Mouse (Mus musculus): ENCODE measurements around the gene Mettl21c. TPM values are rescaled to one million over a fixed set of nuclear protein-coding genes. Genes with fewer than 3 reads are reported as not detected.

The Mettl21c gene
- polyA plus RNA-seq (2014; fragmentation: Illumina TruSeq; extraction: RNeasy Lipid Tissue Mini Kit (QIAGEN cat#74804); ENCODE audit: low read depth, low replicate concordance) = not detected

DNA sequence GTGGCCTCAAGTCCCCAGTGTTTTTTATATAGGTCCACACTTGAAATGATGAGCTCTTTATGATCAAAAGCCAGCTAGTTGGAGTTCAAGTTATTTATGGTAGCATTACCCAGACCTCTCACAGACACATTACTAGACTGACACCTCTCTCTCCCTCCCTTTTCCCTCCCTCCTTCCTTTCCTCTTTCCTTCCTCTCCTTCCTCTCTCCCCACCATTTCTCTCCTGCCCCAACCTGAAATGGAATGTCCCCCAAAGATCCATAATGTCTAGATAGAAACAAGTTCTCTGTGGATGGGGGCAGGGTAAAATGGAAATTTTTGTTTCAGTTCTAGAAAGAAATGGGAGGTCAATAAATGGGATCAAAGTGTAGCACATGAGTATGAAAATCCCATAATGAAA is at the start of gene Mettl21c:
Gene Mettl21c (minus strand): TSS at position 101 of the 400 bp plus-strand sequence.

DNA sequence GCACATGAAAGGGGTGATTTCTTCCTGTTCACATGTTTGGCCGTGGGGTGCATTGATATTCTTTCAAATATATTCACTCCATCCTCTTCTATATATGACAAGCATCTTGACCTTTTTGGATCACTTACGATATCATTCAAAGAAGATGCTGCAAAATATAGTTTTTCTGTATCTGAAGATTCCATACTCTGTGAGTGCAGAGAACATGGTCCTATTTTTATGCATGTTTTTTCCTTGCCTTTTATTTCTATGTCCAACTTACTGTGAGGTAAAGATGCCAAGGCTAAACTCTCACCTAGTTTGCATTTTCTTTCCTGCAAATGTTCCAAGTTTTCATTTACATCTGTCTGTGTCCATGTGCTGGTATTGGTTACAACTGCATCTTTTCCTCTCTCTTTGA is 42.0 kb upstream of the Mettl21c start, which contains the start of gene Gm8251:
Gene Gm8251 (minus strand): TSS at position 101 of the 400 bp plus-strand sequence.

Other genes with a start within 250 kb of the Mettl21c start
- gene Uxs1, start 192.2 kb downstream of the Mettl21c start, polyA plus RNA-seq (2014; fragmentation: Illumina TruSeq; extraction: RNeasy Lipid Tissue Mini Kit (QIAGEN cat#74804); ENCODE audit: low read depth, low replicate concordance) = 53.5 TPM
- gene Tpp2, start 86.4 kb downstream of the Mettl21c start, polyA plus RNA-seq (2014; fragmentation: Illumina TruSeq; extraction: RNeasy Lipid Tissue Mini Kit (QIAGEN cat#74804); ENCODE audit: low read depth, low replicate concordance) = 319 TPM
- gene Gm8251, start 41.9 kb upstream of the Mettl21c start, polyA plus RNA-seq (2014; fragmentation: Illumina TruSeq; extraction: RNeasy Lipid Tissue Mini Kit (QIAGEN cat#74804); ENCODE audit: low read depth, low replicate concordance) = 86.4 TPM
- 564 TPM for gene Tex30, start 82.4 kb upstream of the Mettl21c start, polyA plus RNA-seq (2014; fragmentation: Illumina TruSeq; extraction: RNeasy Lipid Tissue Mini Kit (QIAGEN cat#74804); ENCODE audit: low read depth, low replicate concordance)
- gene Kdelc1, start 98.8 kb upstream of the Mettl21c start, polyA plus RNA-seq (2014; fragmentation: Illumina TruSeq; extraction: RNeasy Lipid Tissue Mini Kit (QIAGEN cat#74804); ENCODE audit: low read depth, low replicate concordance) = 6.2 TPM
- gene Bivm, start 98.9 kb upstream of the Mettl21c start, polyA plus RNA-seq (2014; fragmentation: Illumina TruSeq; extraction: RNeasy Lipid Tissue Mini Kit (QIAGEN cat#74804); ENCODE audit: low read depth, low replicate concordance) = 7.6 TPM
- gene Ercc5, start 127.7 kb upstream of the Mettl21c start, polyA plus RNA-seq (2014; fragmentation: Illumina TruSeq; extraction: RNeasy Lipid Tissue Mini Kit (QIAGEN cat#74804); ENCODE audit: low read depth, low replicate concordance) = 14.1 TPM
- not detected for gene Mettl21e, start 198.9 kb upstream of the Mettl21c start, polyA plus RNA-seq (2014; fragmentation: Illumina TruSeq; extraction: RNeasy Lipid Tissue Mini Kit (QIAGEN cat#74804); ENCODE audit: low read depth, low replicate concordance)